Mouse (Mus musculus) telencephalon, adult 2 months (tissue): ENCODE measurements at regions not wholly inside any gene's neighbourhood (a gene's known extent, or its start where the extent isn't known, plus 50 kb on each side); places are given as distances from the start of the nearest gene placed in this dataset.

Source experiments
- DNase-seq: peaks from one replicate; pipeline ENCODE4 v3.0.0-alpha.2; 2011; ENCODE audit warnings: low read depth, low spot score

- DNase-seq = no peak
Measured at GRCm38 (mm10) chr4:26273754-26274153, 72.9 kb downstream of the Manea start.

GRCm38 (mm10) chr4:26259230-26260029, 87.3 kb downstream of the Manea start:
- no peak for DNase-seq

- DNase-seq = no peak
Measured at GRCm38 (mm10) chr4:26255889-26256288, 90.8 kb downstream of the Manea start.

- DNase-seq = peak; percentile 45
Measured at GRCm38 (mm10) chr4:26247925-26248856, 98.5 kb downstream of the Manea start.

GRCm38 (mm10) chr4:26223267-26223666, 123.4 kb downstream of the Manea start:
- no peak for DNase-seq
